Mouse (Mus musculus) adrenal gland, adult 2 months (tissue): ENCODE measurements around the gene Avpr2. TPM values are rescaled to one million over a fixed set of nuclear protein-coding genes. Genes with fewer than 3 reads are reported as not detected.
A peak's percentile ranks its signal among the peaks of the same experiment; 100 is the strongest.

Experiments
- DNase-seq: peaks from one replicate; pipeline ENCODE4 v3.0.0; 2021
- polyA plus RNA-seq: library from polyadenylated mRNA; depleted of rRNA; stranded (reverse); fragments of >200 nt; gene quantifications from 2 replicates; pipeline ENCODE4 v1.2.3, GENCODE M21; 2012; rRNA removed
- total RNA-seq, 2 experiments: library from RNA; stranded (reverse); gene quantifications; 2 replicates each; pipeline ENCODE4 v1.2.3; 2021

Avpr2 gene
- total and polyA plus RNA-seq, 3 experiments: not detected

DNA sequence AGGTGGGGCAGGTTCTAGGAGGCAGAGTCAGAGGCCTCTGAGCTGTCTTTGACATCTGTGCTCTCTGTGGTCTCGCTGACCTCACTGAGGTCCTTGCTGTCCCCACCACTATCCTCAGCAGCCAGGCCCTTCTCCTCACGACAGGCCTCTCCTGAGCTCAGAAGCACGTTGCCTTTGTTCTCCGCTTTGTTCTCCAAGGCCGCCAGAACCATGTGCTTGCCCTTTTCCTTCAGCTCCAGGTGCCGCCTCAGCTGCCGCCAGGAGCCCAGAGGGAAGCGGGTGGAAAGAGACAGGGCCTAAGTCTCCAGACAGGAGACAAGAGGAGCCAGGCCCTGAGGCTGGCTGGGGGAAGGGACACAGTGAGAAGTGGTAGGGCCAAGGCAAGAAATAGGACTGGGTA is 25.0 kb downstream of the Avpr2 start:
- peak; percentile 14 for DNase-seq

DNA sequence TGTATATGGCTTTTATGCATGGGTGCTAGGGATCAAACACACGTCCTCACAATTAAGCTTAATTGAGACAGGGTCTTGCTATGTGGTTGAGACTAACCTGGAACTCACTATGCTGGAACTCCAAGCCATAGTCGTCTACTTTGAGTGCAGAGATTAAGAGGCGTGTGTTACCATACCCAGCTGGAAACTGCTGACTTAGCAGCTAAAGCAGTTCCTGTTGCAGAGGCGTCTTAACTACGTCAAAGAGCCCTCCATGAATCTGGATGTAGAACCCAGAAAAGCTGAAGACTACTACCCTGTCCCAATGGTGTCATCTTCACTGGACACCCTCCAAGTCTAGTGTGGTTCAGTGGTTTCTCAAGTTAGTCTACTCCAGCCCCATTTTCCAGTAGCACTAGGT is 26.7 kb downstream of the Avpr2 start:
- no peak for DNase-seq

DNA sequence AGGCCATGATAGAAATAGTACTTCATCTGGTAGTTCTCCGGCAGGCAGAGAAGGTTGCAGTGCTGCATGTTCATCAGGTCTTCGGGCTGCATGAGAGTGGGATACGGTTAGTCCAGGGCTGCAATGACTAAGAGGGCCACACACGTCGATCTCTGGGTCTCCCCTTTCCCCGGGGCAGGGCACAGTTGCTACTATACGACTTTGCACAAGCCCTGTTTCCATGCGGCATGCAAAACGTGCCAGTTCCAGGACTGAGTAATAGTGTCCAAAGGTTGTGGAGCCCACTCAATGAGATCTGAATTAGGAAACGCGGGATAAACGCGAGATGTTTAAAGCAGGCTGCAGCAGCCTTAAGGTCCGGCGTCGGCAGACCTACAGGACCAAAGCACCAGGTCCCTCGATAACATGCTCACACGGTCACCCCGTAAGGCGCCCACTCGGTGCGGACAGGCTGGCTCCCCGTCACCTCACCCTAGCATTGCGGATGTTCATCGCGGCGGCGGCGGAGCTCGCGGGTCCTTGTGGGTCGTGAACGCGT is 29.5 kb downstream of the Avpr2 start:
- DNase-seq: no peak

DNA sequence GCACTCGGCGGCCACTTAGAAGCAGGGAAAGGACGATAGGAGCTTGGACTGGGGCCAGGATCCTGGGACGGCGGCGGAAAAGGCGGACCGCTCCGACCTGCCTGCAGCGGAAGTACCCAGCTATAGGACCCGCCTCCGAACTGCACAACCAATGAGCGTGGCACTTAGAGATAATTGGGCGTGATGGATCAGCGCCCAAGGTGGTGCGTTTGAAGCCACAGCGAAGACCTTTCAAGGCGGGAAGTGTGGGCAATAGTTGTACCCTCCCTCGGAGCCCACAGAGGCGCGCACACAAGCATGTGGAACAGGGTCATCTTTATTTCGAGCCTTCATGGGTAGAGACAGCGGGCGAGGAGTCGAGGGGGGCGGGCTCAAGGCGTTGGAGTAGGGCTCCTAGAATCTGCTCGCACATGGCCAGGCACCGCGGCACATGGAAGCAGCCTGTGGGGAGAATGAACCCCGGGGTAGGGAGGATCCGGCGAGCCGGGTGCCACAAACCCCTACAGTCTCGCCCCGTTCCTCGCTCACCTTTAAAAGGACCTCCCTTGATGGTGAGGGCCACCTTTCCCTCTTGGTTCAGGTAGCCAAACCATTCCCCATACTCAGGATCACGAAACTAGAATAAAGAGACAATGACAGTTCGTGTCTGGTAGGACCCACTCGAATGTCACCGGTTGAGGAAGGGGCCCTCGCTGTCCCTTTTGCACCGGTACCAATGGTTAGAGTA is 30.1 kb downstream of the Avpr2 start, which contains the start of the genes Arhgap4 and Naa10:
TSS of gene Arhgap4 (minus strand) at position 48 of the 727 bp plus-strand sequence.
TSS of gene Naa10 (minus strand) at position 122 of the 727 bp plus-strand sequence.
- peak; percentile 93 for DNase-seq

DNA sequence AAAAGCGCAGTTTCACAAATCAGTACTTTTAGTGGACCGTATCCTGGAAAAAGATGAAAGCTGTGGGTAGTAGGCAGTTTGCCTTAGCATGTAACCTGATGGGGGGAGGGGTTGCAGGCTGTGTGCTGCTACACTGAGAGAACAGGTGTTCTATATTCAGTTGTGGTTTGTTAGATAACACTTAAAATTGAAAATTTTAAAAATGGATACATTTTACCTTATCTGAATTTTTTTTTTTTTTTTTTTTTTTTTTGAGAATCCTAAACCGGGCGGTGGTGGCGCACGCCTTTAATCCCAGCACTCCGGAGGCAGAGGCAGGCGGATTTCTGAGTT is 30.6 kb downstream of the Avpr2 start:
- no peak for DNase-seq

DNA sequence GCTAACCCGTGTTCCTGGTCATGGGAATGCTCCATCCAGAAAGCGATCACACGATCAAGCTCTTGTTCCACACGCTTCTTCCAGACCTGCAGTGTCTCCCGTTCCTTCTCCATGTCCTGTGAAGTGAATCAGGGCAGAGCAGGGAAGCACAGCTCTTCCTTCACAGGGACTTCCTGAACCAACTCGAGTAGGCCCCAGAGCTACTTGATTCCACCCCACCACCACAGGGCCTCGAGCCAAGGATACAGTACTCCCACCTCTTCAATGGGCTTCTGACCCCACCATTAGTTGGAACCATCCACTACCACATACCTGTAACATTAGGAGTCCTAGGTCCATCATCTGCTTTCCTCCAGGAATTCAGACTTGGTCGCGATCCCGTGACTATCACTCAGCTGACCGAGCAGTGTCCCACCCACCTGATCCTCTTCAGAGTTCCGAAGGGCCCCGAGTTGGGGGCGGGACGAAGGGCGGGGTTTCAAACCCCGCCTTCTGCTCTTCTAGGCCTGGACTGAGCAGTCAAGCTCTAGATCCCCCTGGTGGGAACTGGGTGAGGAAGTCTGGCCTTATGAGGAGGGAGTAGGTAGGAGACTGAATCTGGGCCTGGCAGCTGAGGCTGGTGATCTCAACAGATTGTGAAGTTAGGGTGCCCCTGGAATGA is 38.6 kb downstream of the Avpr2 start, which contains the start of gene Renbp:
TSS of gene Renbp (minus strand) at position 449 of the 661 bp plus-strand sequence.
- peak; percentile 71 for DNase-seq

DNA sequence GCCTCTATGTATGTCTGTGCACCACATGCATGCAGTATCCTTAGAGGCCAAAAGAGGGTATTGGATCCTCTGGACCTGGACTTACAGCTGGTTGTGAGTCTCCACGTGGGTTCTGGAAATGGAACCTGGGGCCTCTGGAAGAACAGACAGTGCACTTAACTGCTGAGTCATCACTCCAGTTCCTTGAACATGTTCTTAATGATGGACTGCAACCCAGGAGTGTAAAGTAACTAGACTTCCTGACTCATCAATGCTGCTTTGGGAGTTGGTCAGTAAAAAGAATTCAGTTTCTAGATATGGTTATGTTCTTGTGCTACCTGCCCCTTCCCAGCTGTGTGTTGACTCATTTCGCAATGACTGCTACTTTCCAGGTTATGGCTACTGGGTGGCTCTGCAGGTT is 40.0 kb downstream of the Avpr2 start:
- DNase-seq: no peak

DNA sequence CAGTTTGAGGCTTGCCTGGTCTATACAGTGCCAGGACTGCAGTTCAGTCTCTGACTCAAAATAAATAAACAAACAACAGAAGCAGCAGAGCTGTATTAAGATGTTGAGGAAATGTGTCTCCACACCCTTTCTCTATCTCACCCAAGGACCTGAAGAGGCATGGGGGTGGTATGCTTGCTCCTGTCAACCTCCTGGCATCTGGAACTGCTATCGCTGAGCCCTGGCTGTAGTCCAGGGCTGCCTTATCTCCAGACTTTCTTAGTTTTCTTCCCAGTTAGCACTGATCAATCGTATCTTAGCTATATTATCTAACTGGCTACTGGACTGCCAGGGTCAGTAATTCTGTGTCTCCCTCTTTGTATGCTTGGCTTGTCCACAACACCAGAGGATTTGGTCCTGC is 50.0 kb downstream of the Avpr2 start:
- no peak for DNase-seq

DNA sequence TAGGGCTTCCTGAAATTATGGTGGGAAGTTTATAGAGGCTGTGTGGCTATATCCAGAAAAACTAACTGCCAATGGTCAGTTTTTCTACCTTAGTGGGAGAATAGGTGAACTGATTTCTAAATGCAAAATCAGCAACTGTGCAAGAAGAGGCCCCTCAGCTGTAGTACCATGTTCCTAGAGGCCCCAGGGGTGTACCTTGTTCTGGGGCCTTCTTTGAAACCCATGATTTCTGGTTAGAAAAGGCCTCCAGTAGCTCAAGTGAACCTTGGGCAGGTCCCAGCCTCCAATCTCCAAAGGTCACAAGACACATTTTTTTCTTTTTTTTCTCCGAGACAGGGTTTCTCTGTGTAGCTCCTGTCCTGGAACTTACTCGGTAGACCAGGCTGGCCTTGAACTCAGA is 50.4 kb downstream of the Avpr2 start:
- DNase-seq: no peak

Other genes with a start within 250 kb of the Avpr2 start
- 1 to 10 TPM; 6.1 to 7.1 TPM for gene Pnck, start 232.0 kb upstream of the Avpr2 start, total RNA-seq
- gene Pnck, start 232.0 kb upstream of the Avpr2 start, polyA plus RNA-seq: 6.3 and 10.9 TPM in 2 replicates
- gene Slc6a8, start 219.0 kb upstream of the Avpr2 start, total RNA-seq: 100 to 1,000 TPM in 1 of 2 experiments, 10 to 100 TPM in 1; 73.8 to 137 TPM
- 82.6 and 101 TPM in 2 replicates for gene Slc6a8, start 219.0 kb upstream of the Avpr2 start, polyA plus RNA-seq
- gene Bcap31, start 175.9 kb upstream of the Avpr2 start, total RNA-seq: 100 to 1,000 TPM; 271 to 301 TPM
- gene Bcap31, start 175.9 kb upstream of the Avpr2 start, polyA plus RNA-seq: 24.3 and 30.1 TPM in 2 replicates
- 10 to 100 TPM; 28.1 to 29.6 TPM for gene Abcd1, start 175.5 kb upstream of the Avpr2 start, total RNA-seq
- gene Abcd1, start 175.5 kb upstream of the Avpr2 start, polyA plus RNA-seq: 35.2 and 41.1 TPM in 2 replicates
- under 1 TPM; 0.41 to 0.49 TPM for gene Plxnb3, start 135.0 kb upstream of the Avpr2 start, total RNA-seq
- gene Plxnb3, start 135.0 kb upstream of the Avpr2 start, polyA plus RNA-seq: 1.2 and 1.5 TPM in 2 replicates
- gene Srpk3, start 117.7 kb upstream of the Avpr2 start, total RNA-seq: under 1 TPM; 0.20 to 0.41 TPM
- 1.1 and 1.3 TPM in 2 replicates for gene Srpk3, start 117.7 kb upstream of the Avpr2 start, polyA plus RNA-seq
- gene Idh3g, start 105.2 kb upstream of the Avpr2 start, total RNA-seq: 100 to 1,000 TPM; 521 to 581 TPM
- 256 and 277 TPM in 2 replicates for gene Idh3g, start 105.2 kb upstream of the Avpr2 start, polyA plus RNA-seq
- gene Ssr4, start 105.1 kb upstream of the Avpr2 start, total RNA-seq: 100 to 1,000 TPM; 163 to 177 TPM
- gene Ssr4, start 105.1 kb upstream of the Avpr2 start, polyA plus RNA-seq: 257 and 339 TPM in 2 replicates
- 1 to 10 TPM; 2.8 to 7.0 TPM for gene Pdzd4, start 67.1 kb upstream of the Avpr2 start, total RNA-seq
- gene Pdzd4, start 67.1 kb upstream of the Avpr2 start, polyA plus RNA-seq: 1.9 and 3.0 TPM in 2 replicates
- 1 to 10 TPM; 8.6 to 9.7 TPM for gene L1cam, start 4.0 kb downstream of the Avpr2 start, total RNA-seq
- 2.6 and 4.4 TPM in 2 replicates for gene L1cam, start 4.0 kb downstream of the Avpr2 start, polyA plus RNA-seq
- gene Arhgap4, start 29.8 kb downstream of the Avpr2 start, total RNA-seq: 1 to 10 TPM; 3.2 to 4.0 TPM
- gene Arhgap4, start 29.8 kb downstream of the Avpr2 start, polyA plus RNA-seq: 9.9 and 11.1 TPM in 2 replicates
- gene Naa10, start 29.8 kb downstream of the Avpr2 start, total RNA-seq: 10 to 100 TPM; 69.6 to 93.8 TPM
- gene Naa10, start 29.8 kb downstream of the Avpr2 start, polyA plus RNA-seq: 53.6 and 56.1 TPM in 2 replicates
- gene Renbp, start 38.7 kb downstream of the Avpr2 start, total RNA-seq: 10 to 100 TPM; 20.2 to 29.6 TPM
- gene Renbp, start 38.7 kb downstream of the Avpr2 start, polyA plus RNA-seq: 3.1 and 4.3 TPM in 2 replicates
- gene Hcfc1, start 74.3 kb downstream of the Avpr2 start, total RNA-seq: 10 to 100 TPM; 44.2 to 66.4 TPM
- gene Hcfc1, start 74.3 kb downstream of the Avpr2 start, polyA plus RNA-seq: 73.8 and 113 TPM in 2 replicates
- gene Irak1, start 131.8 kb downstream of the Avpr2 start, total RNA-seq: 100 to 1,000 TPM; 113 to 130 TPM
- 586 and 733 TPM in 2 replicates for gene Irak1, start 131.8 kb downstream of the Avpr2 start, polyA plus RNA-seq
- gene Opn1mw, start 235.4 kb downstream of the Avpr2 start, total RNA-seq: not detected
- gene Opn1mw, start 235.4 kb downstream of the Avpr2 start, polyA plus RNA-seq: not detected in 2 replicates
- 10 to 100 TPM; 31.3 to 34.8 TPM for gene Mecp2, start 243.3 kb downstream of the Avpr2 start, total RNA-seq
- 3.7 and 4.7 TPM in 2 replicates for gene Mecp2, start 243.3 kb downstream of the Avpr2 start, polyA plus RNA-seq